Mouse (Mus musculus) urinary bladder, postnatal 0 days (tissue): ENCODE data around the gene Usp10. TPM values are rescaled to one million over a fixed set of nuclear protein-coding genes. Genes with fewer than 3 reads are reported as not detected.

Experiments
- polyA plus RNA-seq: library from polyadenylated mRNA; unstranded; fragments of >200 nt; fragmentation: Nextera tagmentation; extraction: Ambion mirVana; gene quantifications from 2 replicates; pipeline ENCODE4 v1.2.1, GENCODE M21; 2015

Gene Usp10
- polyA plus RNA-seq: 58.3 and 60.2 TPM in 2 replicates

DNA sequence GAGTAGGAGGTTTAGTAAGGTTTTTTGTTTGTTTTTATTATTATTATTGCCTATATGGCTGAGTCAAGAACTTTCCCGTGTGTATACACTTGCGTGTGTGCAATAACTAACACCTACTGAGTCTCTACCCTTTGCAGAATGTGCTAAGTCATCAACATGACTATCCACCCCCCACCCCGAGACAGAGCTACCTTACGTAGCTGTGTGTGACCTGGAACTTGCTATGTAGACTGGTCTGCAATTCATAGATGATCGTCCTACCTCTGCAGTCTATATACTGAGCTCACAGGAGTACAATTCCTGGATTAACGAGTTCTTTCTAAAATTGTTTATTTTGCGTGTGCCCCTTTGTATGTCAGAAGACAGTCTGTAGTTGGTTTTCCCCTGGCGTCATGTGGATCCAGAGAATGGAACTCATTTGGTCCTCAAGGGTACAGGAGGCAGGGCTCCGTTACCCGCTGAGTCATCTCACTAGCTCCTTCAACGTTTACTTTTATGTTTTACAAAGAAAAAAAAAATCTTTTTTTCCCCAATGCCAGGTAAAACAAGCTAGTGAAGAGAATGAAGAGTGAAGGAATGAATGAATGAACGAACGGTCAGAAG lies at the start of gene Usp10:
TSS of gene Usp10 (plus strand) at position 417 of the 603 bp plus-strand sequence.

DNA sequence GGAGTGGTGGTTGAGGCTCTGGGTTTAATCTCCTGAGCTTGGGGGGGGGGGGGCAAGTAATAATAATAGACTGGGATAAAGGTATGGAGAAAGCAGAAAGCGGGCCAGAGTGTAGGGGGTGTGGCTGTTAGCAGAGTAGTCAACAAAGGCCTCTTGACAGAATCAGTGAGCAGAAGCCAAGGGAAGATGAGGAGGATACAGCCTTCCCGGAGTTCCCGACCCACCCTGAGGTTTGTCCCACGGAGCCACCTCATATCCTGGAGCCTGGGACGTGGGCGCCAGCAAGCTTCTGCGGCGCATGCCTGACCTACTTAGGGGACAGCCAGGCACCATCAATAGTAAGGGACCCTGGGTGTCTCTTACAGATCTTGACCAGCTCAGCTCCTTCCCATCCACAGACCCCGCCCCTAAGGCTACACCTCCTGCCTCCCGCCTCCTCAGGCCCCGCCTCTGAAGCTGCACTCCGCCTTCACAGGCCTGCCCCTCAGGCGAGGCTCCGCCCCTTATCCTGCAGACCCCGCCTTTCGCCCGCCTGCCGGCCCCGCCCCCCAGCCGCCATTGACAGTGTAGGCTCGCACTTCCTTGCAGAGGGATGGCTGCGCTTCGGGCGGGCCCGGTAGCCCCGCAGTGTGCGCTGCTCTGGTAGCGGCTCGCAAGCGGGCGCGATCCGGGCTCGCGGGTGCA lies 48.3 kb upstream of the Usp10 start, which contains the start of gene Klhl36:
TSS of gene Klhl36 (plus strand) at position 561 of the 684 bp plus-strand sequence.

DNA sequence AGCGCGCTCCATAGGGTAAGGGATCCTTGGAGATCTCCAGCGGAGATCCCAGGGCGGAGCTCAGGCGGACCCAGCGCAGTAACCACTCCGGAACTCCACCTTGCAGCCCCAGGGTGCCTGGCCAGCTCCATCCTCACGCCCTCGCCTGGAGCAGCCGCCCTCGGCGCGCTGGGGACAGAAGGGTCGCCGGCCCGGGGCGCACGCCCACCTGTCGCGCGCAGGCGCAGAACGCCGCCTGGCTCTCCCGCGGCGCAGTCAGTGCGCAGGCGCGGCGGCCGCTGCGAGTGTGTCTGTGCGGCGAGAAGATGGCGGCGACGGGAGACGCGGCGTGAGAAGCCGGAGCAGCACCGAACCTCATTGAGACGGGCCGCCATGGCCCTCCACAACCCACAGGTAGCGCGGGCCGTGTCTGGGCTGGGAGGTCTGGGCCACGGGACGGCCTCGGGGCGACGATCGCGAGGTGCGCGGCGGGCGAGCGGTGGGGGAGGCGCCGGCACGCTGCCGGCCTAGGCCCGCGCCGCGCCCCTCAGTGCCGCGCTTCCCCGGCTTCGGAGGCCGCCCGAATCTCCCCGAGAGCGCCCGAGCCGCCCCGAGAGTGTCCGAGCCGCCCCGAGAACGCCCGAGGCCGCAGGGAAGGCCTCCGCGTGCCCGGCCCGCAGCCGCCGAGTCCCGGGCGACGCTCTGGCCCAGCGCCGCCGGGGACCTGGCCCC lies 542 bp downstream of the Usp10 start, which contains the start of gene Gm20388:
TSS of gene Gm20388 (plus strand) at position 295 of the 711 bp plus-strand sequence.

DNA sequence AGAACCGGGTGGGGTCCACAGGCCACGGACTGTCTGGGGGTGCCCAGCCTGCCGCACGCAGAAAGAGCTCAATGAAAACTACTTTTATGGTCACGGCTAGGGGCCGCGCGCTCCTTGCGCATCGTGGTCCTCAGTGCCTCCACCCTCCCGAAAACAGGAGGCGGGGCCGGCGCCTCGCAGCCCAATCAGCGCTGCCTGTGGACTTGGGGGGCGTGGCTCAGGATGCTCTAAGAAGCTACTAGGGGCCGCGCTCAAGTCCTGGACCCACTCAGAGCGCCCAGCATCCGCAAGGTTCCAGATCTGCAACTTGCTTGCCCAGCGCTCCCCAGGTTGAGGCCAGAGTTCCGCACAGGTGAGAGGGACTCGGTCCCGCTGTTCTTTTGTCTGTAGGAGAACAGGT lies 82.1 kb downstream of the Usp10 start, which contains the start of gene Crispld2:
TSS of gene Crispld2 (plus strand) at position 190 of the 400 bp plus-strand sequence.

Other genes with a start within 250 kb of the Usp10 start
- 94.8 and 115 TPM in 2 replicates for gene Wfdc1, start 244.0 kb upstream of the Usp10 start, polyA plus RNA-seq
- 1.4 and 1.7 TPM in 2 replicates for gene Atp2c2, start 210.4 kb upstream of the Usp10 start, polyA plus RNA-seq
- gene Tldc1, start 131.9 kb upstream of the Usp10 start, polyA plus RNA-seq: 9.9 and 10.4 TPM in 2 replicates
- gene Cotl1, start 69.8 kb upstream of the Usp10 start, polyA plus RNA-seq: 44.0 and 53.4 TPM in 2 replicates
- gene Klhl36, start 48.1 kb upstream of the Usp10 start, polyA plus RNA-seq: 6.9 and 9.2 TPM in 2 replicates
- 1.2 TPM in 1 of 2 replicates, not detected in the other for gene Gm20388, start 481 bp downstream of the Usp10 start, polyA plus RNA-seq
- gene Crispld2, start 82.1 kb downstream of the Usp10 start, polyA plus RNA-seq: 74.6 and 86.1 TPM in 2 replicates
- 29.9 TPM in 2 replicates for gene Zdhhc7, start 191.1 kb downstream of the Usp10 start, polyA plus RNA-seq
- gene 6430548M08Rik, start 203.8 kb downstream of the Usp10 start, polyA plus RNA-seq: 4.4 and 4.9 TPM in 2 replicates